Mouse (Mus musculus) olfactory bulb, adult 2 months (tissue): ENCODE data around the gene Gm4969.

ENCODE experiments used
- CTCF ChIP-seq: fragments of 200-500 bp; IDR thresholded peaks from 2 replicates; pipeline ENCODE4 v1.5.1; 2012; ENCODE audit warnings: low read depth, mild to moderate bottlenecking, low read length, moderate library complexity; ENCODE audit not compliant: insufficient read depth
- POLR2A ChIP-seq: fragments of 200-500 bp; IDR thresholded peaks from 2 replicates; pipeline ENCODE4 v1.6.1; 2012; ENCODE audit warnings: mild to moderate bottlenecking, low read depth, low read length, moderate library complexity; ENCODE audit not compliant: insufficient read depth

DNA sequence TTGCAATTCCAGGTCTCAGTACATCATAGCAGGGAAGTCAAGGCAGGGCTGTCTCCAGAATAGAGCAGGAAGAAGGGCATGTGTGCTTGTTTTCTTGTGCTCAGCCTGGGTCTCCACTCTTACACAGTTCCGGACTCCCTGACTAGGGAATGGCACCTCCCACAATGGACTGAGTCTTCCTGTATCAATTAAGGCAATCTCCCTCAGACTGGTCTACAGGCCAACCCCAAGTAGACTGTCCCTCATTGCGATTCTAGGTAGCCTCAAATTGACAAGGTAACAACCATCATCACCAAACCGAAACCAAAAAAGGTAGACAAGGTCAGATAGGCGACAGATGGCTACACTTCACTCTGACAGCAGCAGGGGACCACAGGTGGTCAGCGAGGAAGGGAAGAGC lies 42.9 kb downstream of the Gm4969 start:
- no peak for TF ChIP-seq CTCF
- TF ChIP-seq POLR2A, result no peak
